In the genomic region with DNA sequence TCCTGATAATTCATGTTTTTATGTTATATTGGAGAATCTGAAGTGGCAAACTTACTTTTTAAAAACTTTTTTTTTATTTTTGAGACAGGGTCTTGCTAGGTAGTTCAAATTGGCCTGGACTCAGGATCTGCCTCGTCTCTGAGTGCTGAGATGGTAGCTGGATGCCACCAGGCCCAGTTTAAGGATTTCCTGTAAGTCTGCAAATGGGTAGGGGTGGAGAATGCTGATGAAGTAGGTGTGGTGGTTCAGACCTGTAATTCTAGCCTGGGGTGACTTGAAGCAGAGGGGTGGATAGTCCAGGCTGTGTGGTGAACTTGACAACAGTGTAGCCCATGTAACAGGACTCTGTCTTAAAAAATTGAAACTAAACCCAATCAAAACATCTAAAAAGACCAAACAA, we compare ENCODE assay signal across 27 mouse cellular contexts. TPM values are rescaled to one million over a fixed set of nuclear protein-coding genes. Genes with fewer than 3 reads are reported as not detected.
A peak's percentile ranks its signal among the peaks of the same experiment; 100 is the strongest.
DNase-seq lines count a peak whose midpoint lies in the region; ATAC-seq and TF ChIP-seq lines count a peak whose summit lies in the region.
"Had no signal": no experiment of that assay in that cellular context is flagged by ENCODE, and none has a peak within 500 bp of the region (broad histone marks: within the 10 kb centered on the region; RNA-seq: fewer than 3 reads in every experiment).

No protein-coding gene starts in this region.

- H3K36me3 ChIP-seq in heart, embryonic 12.5 days, result peaks cover 42% of the 10 kb centered on the region
- H3K36me3 ChIP-seq in kidney, postnatal 0 days (ENCODE audit: insufficient read depth, low read length), result peaks cover 3% of the 10 kb centered on the region; the same call in 1 of the 2 replicates
- H3K36me3 ChIP-seq in liver, postnatal 0 days (replicated peaks; ENCODE audit: insufficient read depth, low read length), result peaks cover 11% of the 10 kb centered on the region; the same call in 1 of the 2 replicates
- H3K36me3 ChIP-seq in liver, embryonic 12.5 days, result peaks cover 63% of the 10 kb centered on the region
- H3K36me3 ChIP-seq in stomach, embryonic 14.5 days (ENCODE audit: control insufficient read depth, insufficient read depth, low read length), result peaks cover 2% of the 10 kb centered on the region
- H3K36me3 ChIP-seq in stomach, postnatal 0 days (ENCODE audit: control insufficient read depth, insufficient read depth, low read length), result no peaks in the 10 kb centered on the region

- no peak overlapping the region for H3K4me3 ChIP-seq in heart, embryonic 12.5 days
- no peak overlapping the region for H3K4me3 ChIP-seq in kidney, postnatal 0 days (replicated peaks; ENCODE audit: low read depth, low read length)
- no peak overlapping the region for H3K4me3 ChIP-seq in liver, postnatal 0 days (ENCODE audit: low read depth, low read length)
- H3K4me3 ChIP-seq in liver, embryonic 12.5 days, result no peak overlapping the region
- H3K4me3 ChIP-seq in stomach, embryonic 14.5 days (ENCODE audit: low read depth, low read length), result no peak overlapping the region
- H3K4me3 ChIP-seq in stomach, postnatal 0 days (ENCODE audit: low read depth, low read length), result no peak overlapping the region
- H3K4me3 ChIP-seq: forebrain, embryonic 10.5 days; forebrain, embryonic 13.5 days; heart, adult 2 months; heart, embryonic 10.5 days had no signal

- no peak overlapping the region for H3K27ac ChIP-seq in heart, embryonic 12.5 days (ENCODE audit: poor library complexity, severe bottlenecking)
- H3K27ac ChIP-seq in kidney, postnatal 0 days, result 0 out of 2 replicates have a peak overlapping the region, but pooled peaks have one; percentile 65
- H3K27ac ChIP-seq in liver, postnatal 0 days (ENCODE audit: low read depth), result peak overlapping the region; percentile 59; the same call in 1 of the 2 replicates
- H3K27ac ChIP-seq in liver, embryonic 12.5 days, result no peak overlapping the region
- H3K27ac ChIP-seq in stomach, embryonic 14.5 days (ENCODE audit: low read length), result peak overlapping the region; percentile 36; the same call in 1 of the 2 replicates
- H3K27ac ChIP-seq in stomach, postnatal 0 days (replicated peaks), result no peak overlapping the region
- H3K27ac ChIP-seq: forebrain, embryonic 13.5 days; heart, adult 2 months; hindbrain, embryonic 14.5 days had no signal

- peak; percentile 71 for DNase-seq in heart, adult 11 months
- DNase-seq in kidney, postnatal 0 days (ENCODE audit: low spot score), result no peak
- no peak for DNase-seq in kidney, postnatal 14 days
- DNase-seq in liver, postnatal 0 days, result no peak
- DNase-seq in stomach, postnatal 0 days (ENCODE audit: low spot score), result no peak
- DNase-seq: adrenal gland, postnatal 10 days; adrenal gland, postnatal 36 days; B cell, adult 2 months; cerebellum, adult 18-20 months; cerebellum, adult 9-10 months; cerebellum, postnatal 14 days; gastrocnemius, postnatal 25 days; heart, adult 2 months; heart, postnatal 14 days; heart, postnatal 4 days had no signal

- H3K9ac ChIP-seq in heart, embryonic 12.5 days, result no peak overlapping the region
- no peak overlapping the region for H3K9ac ChIP-seq in kidney, postnatal 0 days (ENCODE audit: low read depth, low read length)
- no peak overlapping the region for H3K9ac ChIP-seq in liver, postnatal 0 days (replicated peaks)
- no peak overlapping the region for H3K9ac ChIP-seq in liver, embryonic 12.5 days
- no peak overlapping the region for H3K9ac ChIP-seq in stomach, embryonic 14.5 days (replicated peaks; ENCODE audit: low read depth, low read length)
- no peak overlapping the region for H3K9ac ChIP-seq in stomach, postnatal 0 days (ENCODE audit: low read length)
- H3K9ac ChIP-seq: hindbrain, embryonic 14.5 days had no signal

- TF ChIP-seq CTCF in kidney, postnatal 0 days (IDR thresholded peaks at IDR 0.05; ENCODE audit: low read depth), result no peak
- TF ChIP-seq CTCF in liver, postnatal 0 days (IDR thresholded peaks at IDR 0.05; ENCODE audit: low read depth), result no peak
- no peak for TF ChIP-seq CTCF in stomach, postnatal 0 days (IDR thresholded peaks at IDR 0.05; ENCODE audit: low read depth)

- no peak overlapping the region for H3K4me2 ChIP-seq in heart, embryonic 12.5 days
- no peak overlapping the region for H3K4me2 ChIP-seq in kidney, postnatal 0 days (ENCODE audit: low read length)
- H3K4me2 ChIP-seq in liver, postnatal 0 days (ENCODE audit: low read depth, low read length), result no peak overlapping the region
- H3K4me2 ChIP-seq in liver, embryonic 12.5 days, result no peak overlapping the region
- no peak overlapping the region for H3K4me2 ChIP-seq in stomach, embryonic 14.5 days (replicated peaks; ENCODE audit: low read depth, low read length)
- H3K4me2 ChIP-seq in stomach, postnatal 0 days (replicated peaks; ENCODE audit: low read depth), result no peak overlapping the region
- H3K4me2 ChIP-seq: forebrain, embryonic 13.5 days; hindbrain, embryonic 14.5 days had no signal

- H3K9me3 ChIP-seq in heart, embryonic 12.5 days (replicated peaks), result no peaks in the 10 kb centered on the region
- H3K9me3 ChIP-seq in kidney, postnatal 0 days (replicated peaks; ENCODE audit: low read length), result no peaks in the 10 kb centered on the region
- no peaks in the 10 kb centered on the region for H3K9me3 ChIP-seq in liver, postnatal 0 days (ENCODE audit: low read length)
- no peaks in the 10 kb centered on the region; the same call in 1 of the 2 replicates for H3K9me3 ChIP-seq in liver, embryonic 12.5 days (replicated peaks)
- H3K9me3 ChIP-seq in stomach, embryonic 14.5 days (ENCODE audit: control insufficient read depth, low read depth, low read length), result no peaks in the 10 kb centered on the region
- H3K9me3 ChIP-seq in stomach, postnatal 0 days (ENCODE audit: control insufficient read depth, low read length), result no peaks in the 10 kb centered on the region
- H3K9me3 ChIP-seq: forebrain, embryonic 10.5 days; forebrain, embryonic 13.5 days; G1E; heart, embryonic 10.5 days had no signal

- H3K27me3 ChIP-seq in heart, embryonic 12.5 days (replicated peaks), result no peaks in the 10 kb centered on the region
- H3K27me3 ChIP-seq in kidney, postnatal 0 days (ENCODE audit: insufficient read depth, low read length), result no peaks in the 10 kb centered on the region
- no peaks in the 10 kb centered on the region for H3K27me3 ChIP-seq in liver, postnatal 0 days (ENCODE audit: insufficient read depth, low read length)
- no peaks in the 10 kb centered on the region for H3K27me3 ChIP-seq in liver, embryonic 12.5 days (replicated peaks)
- no peaks in the 10 kb centered on the region for H3K27me3 ChIP-seq in stomach, embryonic 14.5 days (ENCODE audit: control insufficient read depth, insufficient read depth, low read length)
- no peaks in the 10 kb centered on the region for H3K27me3 ChIP-seq in stomach, postnatal 0 days (ENCODE audit: control insufficient read depth, insufficient read depth, low read length)
- H3K27me3 ChIP-seq: CH12.LX; forebrain, embryonic 13.5 days; Patski had no signal

- peaks cover 51% of the 10 kb centered on the region for H3K4me1 ChIP-seq in heart, embryonic 12.5 days (replicated peaks)
- H3K4me1 ChIP-seq in kidney, postnatal 0 days (replicated peaks; ENCODE audit: insufficient read depth, low read length), result peaks cover 8% of the 10 kb centered on the region; the same call in 1 of the 2 replicates
- H3K4me1 ChIP-seq in liver, postnatal 0 days (ENCODE audit: insufficient read depth), result 0 out of 2 replicates have a peak, but pooled peaks cover 3% of the 10 kb centered on the region
- peaks cover 7% of the 10 kb centered on the region; the same call in 1 of the 2 replicates for H3K4me1 ChIP-seq in liver, embryonic 12.5 days
- peaks cover 7% of the 10 kb centered on the region; the same call in 1 of the 2 replicates for H3K4me1 ChIP-seq in stomach, embryonic 14.5 days (ENCODE audit: control insufficient read depth, insufficient read depth, low read length)
- H3K4me1 ChIP-seq in stomach, postnatal 0 days (replicated peaks; ENCODE audit: control insufficient read depth, insufficient read depth), result no peaks in the 10 kb centered on the region

- WGBS in heart, embryonic 12.5 days, result 69% methylated on average over 1 of the region's 1 CpGs
- WGBS in kidney, postnatal 0 days, result 53% methylated on average over 1 of the region's 1 CpGs
- WGBS in liver, postnatal 0 days (ENCODE audit: insufficient replicate concordance), result 81% methylated on average over 1 of the region's 1 CpGs
- 79% methylated on average over 1 of the region's 1 CpGs for WGBS in liver, embryonic 12.5 days (ENCODE audit: insufficient replicate concordance)
- 58% methylated on average over 1 of the region's 1 CpGs for WGBS in stomach, embryonic 14.5 days
- WGBS in stomach, postnatal 0 days, result 68% methylated on average over 1 of the region's 1 CpGs

- no peak for TF ChIP-seq EP300 in liver, postnatal 0 days (IDR thresholded peaks at IDR 0.05; ENCODE audit: low read depth)
- no peak for TF ChIP-seq EP300 in stomach, postnatal 0 days (optimal IDR thresholded peaks at IDR 0.05)

- ATAC-seq in heart, embryonic 12.5 days (ENCODE audit: insufficient number of reproducible peaks, low FRiP score), result no peak
- ATAC-seq in kidney, postnatal 0 days (replicated peaks; ENCODE audit: low FRiP score, low read depth), result no peak
- ATAC-seq in liver, postnatal 0 days, result no peak
- no peak for ATAC-seq in liver, embryonic 12.5 days
- no peak for ATAC-seq in stomach, embryonic 14.5 days (ENCODE audit: insufficient number of reproducible peaks, insufficient read depth, low FRiP score, low read depth)
- ATAC-seq in stomach, postnatal 0 days (ENCODE audit: low FRiP score, low TSS enrichment), result no peak
- ATAC-seq: forebrain, embryonic 13.5 days; forebrain, embryonic 16.5 days; hindbrain, postnatal 0 days; Patski had no signal

RNA-seq across cellular contexts. Expression of gene Eif4g3, which starts 45.1 kb away (rescaled TPM):
- 32.7 and 37.2 TPM in 2 replicates for polyA plus RNA-seq in heart, embryonic 12.5 days (2016; fragmentation: Nextera tagmentation; extraction: Ambion mirVana)
- polyA plus RNA-seq in kidney, postnatal 0 days (2015; fragmentation: Nextera tagmentation; extraction: Ambion mirVana), result 26.6 and 28.6 TPM in 2 replicates
- polyA plus RNA-seq in liver, postnatal 0 days (2015; fragmentation: Nextera tagmentation; extraction: Ambion mirVana), result 5.8 and 5.9 TPM in 2 replicates
- 15.2 and 15.8 TPM in 2 replicates for polyA plus RNA-seq in liver, embryonic 12.5 days (2016; fragmentation: Nextera tagmentation; extraction: Ambion mirVana)
- polyA plus RNA-seq in stomach, embryonic 14.5 days (2014; fragmentation: Nextera tagmentation; extraction: Ambion mirVana), result 43.1 and 43.3 TPM in 2 replicates
- polyA plus RNA-seq in stomach, postnatal 0 days (2015; fragmentation: Nextera tagmentation; extraction: Ambion mirVana), result 11.4 and 11.9 TPM in 2 replicates

Comparison
In these comparisons a context has a peak if more than half of its experiments do, and no peak if none do; other contexts are left out.
1. H3K27ac ChIP-seq: peak in kidney, postnatal 0 days (single experiment), liver, postnatal 0 days (single experiment) and stomach, embryonic 14.5 days (single experiment); none in heart, embryonic 12.5 days (single experiment), liver, embryonic 12.5 days (single experiment) and stomach, postnatal 0 days (single experiment).